Mouse (Mus musculus): ENCODE data around the gene Sorcs1. TPM values are rescaled to one million over a fixed set of nuclear protein-coding genes. Genes with fewer than 3 reads are reported as not detected.
A peak's percentile ranks its signal among the peaks of the same experiment; 100 is the strongest.

Gene Sorcs1
- polyA plus RNA-seq (2016; fragmentation: Nextera tagmentation; extraction: Ambion mirVana) = 1.1 TPM in 2 replicates

DNA sequence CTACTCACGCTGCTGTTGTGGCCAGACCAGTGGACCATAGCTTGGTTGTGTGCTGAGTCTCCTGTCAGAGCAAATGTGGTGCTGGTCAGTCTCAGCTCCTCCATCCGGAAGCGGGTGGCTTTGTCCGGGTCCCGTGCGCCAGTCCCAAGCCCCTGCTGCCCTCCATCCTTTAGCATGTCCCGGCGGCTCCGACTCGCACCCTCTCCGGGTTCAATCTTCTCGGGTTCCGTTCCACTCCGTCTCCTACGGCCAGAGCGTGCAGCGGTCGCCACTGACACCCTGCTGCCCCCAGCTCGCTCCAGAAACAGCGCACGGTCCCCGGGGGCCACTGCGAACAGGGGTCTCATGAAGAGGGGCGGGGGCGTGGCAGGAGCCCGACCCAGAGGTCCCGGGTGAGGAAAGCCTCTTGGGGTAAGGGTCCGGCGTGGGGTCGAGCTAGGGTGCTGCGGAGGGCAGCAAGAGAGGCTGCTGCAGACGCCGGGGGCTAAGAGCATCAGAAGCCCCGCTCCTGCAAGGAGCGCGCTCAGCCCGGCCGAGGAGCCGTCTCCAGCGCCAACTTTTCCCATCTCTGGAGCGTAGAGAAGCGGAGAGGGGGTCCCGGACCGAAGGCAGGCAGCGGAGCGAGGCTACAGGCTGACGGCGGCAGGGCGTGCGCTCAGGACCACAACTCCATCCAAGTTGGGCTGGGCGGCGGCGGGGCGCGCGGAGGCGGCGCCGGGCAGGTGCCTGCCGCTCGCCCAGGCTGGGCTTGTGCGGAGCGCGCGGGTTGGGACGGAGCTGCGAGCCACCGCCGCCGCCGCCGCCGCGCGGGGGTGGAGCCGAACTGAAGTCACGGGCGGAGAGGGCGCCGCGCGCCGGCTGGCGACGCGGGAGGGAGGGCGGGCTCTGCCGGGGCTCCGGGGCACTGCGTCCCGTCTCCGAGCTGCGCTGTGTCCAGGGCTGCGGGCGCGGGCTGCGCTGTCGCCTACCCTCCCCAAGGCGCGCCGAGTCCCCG is at the start of gene Sorcs1:
Gene Sorcs1 (minus strand): TSS at position 744 of the 994 bp plus-strand sequence.
- Histone ChIP-seq H3K4me3 (replicated peaks) (peak within 1 kb of the TSS; percentile 56), H3K27ac (no peak within 1 kb of the TSS), H3K9ac (replicated peaks) (peak within 1 kb of the TSS; percentile 47; the same call in 1 of the 2 replicates), H3K9me3 (no peaks in the 10 kb centered on the region), H3K4me2 (peak within 1 kb of the TSS; percentile 98), H3K4me1 (replicated peaks) (peaks cover 6% of the 10 kb centered on the region; the same call in 1 of the 2 replicates), H3K36me3 (no peaks in the 10 kb centered on the region), H3K27me3 (peaks cover 51% of the 10 kb centered on the region)
- WGBS = under 1% methylated on average over 66 of the region's 102 CpGs
- ATAC-seq (ENCODE audit: insufficient number of reproducible peaks, insufficient read depth, low FRiP score, low TSS enrichment, low read depth) = peak; percentile 91

DNA sequence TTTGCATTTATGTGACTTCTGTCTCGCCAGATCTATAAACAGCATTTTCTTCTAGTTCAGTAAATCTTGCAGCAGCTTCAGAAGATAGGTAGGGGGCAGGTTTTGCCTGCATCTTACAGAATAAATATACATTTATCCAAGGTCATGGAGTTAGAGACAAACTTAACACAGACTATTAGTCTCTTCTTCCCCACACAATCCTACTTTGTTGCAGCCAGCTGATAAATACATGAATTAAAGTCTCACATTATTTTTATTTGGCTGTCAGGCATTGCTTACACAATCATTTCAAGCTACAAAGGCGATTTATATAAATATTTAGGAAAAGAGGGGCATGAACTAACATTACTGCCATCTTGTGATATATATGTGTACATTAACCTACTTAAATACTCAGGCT is 4.8 kb upstream of the Sorcs1 start:
- 62% methylated on average over 2 of the region's 2 CpGs for WGBS
- no peaks in the 10 kb centered on the region for H3K36me3 ChIP-seq
- no peak overlapping the region for H3K9ac ChIP-seq (replicated peaks)
- no peak overlapping the region for H3K27ac ChIP-seq
- H3K4me2 ChIP-seq = no peak overlapping the region
- no peaks in the 10 kb centered on the region for H3K9me3 ChIP-seq
- H3K4me1 ChIP-seq (replicated peaks) = no peaks in the 10 kb centered on the region
- peaks cover 23% of the 10 kb centered on the region for H3K27me3 ChIP-seq
- no peak for ATAC-seq (ENCODE audit: insufficient number of reproducible peaks, insufficient read depth, low FRiP score, low TSS enrichment, low read depth)
- no peak overlapping the region for H3K4me3 ChIP-seq (replicated peaks)

DNA sequence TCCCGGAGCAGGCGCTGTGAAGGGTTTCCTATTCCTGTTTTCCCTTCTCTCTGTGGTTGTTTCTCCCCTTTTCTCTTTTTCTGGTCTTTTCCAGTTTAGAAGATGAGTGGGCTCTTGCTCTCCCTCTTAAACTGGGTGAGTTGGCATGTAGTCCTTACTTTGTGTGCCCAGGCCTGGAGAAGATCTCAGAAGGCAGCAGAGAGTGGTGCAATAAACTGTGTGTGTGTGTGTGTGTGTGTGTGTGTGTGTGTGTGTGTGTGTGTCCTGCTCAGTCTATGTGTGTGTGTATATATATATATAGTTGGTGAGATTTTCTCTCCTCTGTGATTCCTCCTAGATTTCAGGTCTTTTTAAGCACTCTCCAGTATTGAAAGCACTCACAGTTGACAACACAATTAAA is 500 bp upstream of the Sorcs1 start:
- 0% methylated on average over 2 of the region's 2 CpGs for WGBS
- Histone ChIP-seq H3K27me3 (peaks cover 51% of the 10 kb centered on the region), H3K9me3 (no peaks in the 10 kb centered on the region), H3K4me1 (replicated peaks) (peaks cover 6% of the 10 kb centered on the region; the same call in 1 of the 2 replicates), H3K36me3 (no peaks in the 10 kb centered on the region), H3K9ac (replicated peaks) (peak overlapping the region; percentile 47; the same call in 1 of the 2 replicates), H3K4me2 (peak overlapping the region; percentile 98), H3K27ac (no peak overlapping the region), H3K4me3 (replicated peaks) (peak overlapping the region; percentile 56)
- no peak for ATAC-seq (ENCODE audit: insufficient number of reproducible peaks, insufficient read depth, low FRiP score, low TSS enrichment, low read depth)

- peaks cover 6% of the 10 kb centered on the region; the same call in 1 of the 2 replicates for H3K4me1 ChIP-seq (replicated peaks)
- no peak overlapping the region for H3K27ac ChIP-seq
- WGBS = 36% methylated on average over 19 of the region's 19 CpGs
- H3K36me3 ChIP-seq = no peaks in the 10 kb centered on the region
- H3K4me2 ChIP-seq = peak overlapping the region; percentile 98
- no peak for ATAC-seq (ENCODE audit: insufficient number of reproducible peaks, insufficient read depth, low FRiP score, low TSS enrichment, low read depth)
- peaks cover 47% of the 10 kb centered on the region for H3K27me3 ChIP-seq
- no peak overlapping the region for H3K9ac ChIP-seq (replicated peaks)
- no peaks in the 10 kb centered on the region for H3K9me3 ChIP-seq
- peak overlapping the region; percentile 56; the same call in 1 of the 2 replicates for H3K4me3 ChIP-seq (replicated peaks)
Measured at GRCm38 (mm10) chr19:50676578-50677524, 1.6 kb downstream of the Sorcs1 start.

GRCm38 (mm10) chr19:50674921-50675320 is 3.5 kb downstream of the Sorcs1 start:
- no peaks in the 10 kb centered on the region for H3K9me3 ChIP-seq
- peaks cover 6% of the 10 kb centered on the region; the same call in 1 of the 2 replicates for H3K4me1 ChIP-seq (replicated peaks)
- H3K27ac ChIP-seq = no peak overlapping the region
- no peak overlapping the region for H3K4me3 ChIP-seq (replicated peaks)
- H3K9ac ChIP-seq (replicated peaks) = no peak overlapping the region
- H3K4me2 ChIP-seq = no peak overlapping the region
- 74% methylated on average over 5 of the region's 5 CpGs for WGBS
- no peaks in the 10 kb centered on the region for H3K36me3 ChIP-seq
- H3K27me3 ChIP-seq = peaks cover 43% of the 10 kb centered on the region
- ATAC-seq (ENCODE audit: insufficient number of reproducible peaks, insufficient read depth, low FRiP score, low TSS enrichment, low read depth) = no peak

GRCm38 (mm10) chr19:50667516-50667915 is 10.9 kb downstream of the Sorcs1 start:
- no peak overlapping the region for H3K27ac ChIP-seq
- H3K4me1 ChIP-seq (replicated peaks) = no peaks in the 10 kb centered on the region
- H3K9me3 ChIP-seq = no peaks in the 10 kb centered on the region
- no peaks in the 10 kb centered on the region for H3K27me3 ChIP-seq
- 70% methylated on average over 8 of the region's 8 CpGs for WGBS
- no peak for ATAC-seq (ENCODE audit: insufficient number of reproducible peaks, insufficient read depth, low FRiP score, low TSS enrichment, low read depth)
- no peak overlapping the region for H3K4me3 ChIP-seq (replicated peaks)
- H3K36me3 ChIP-seq = no peaks in the 10 kb centered on the region
- H3K9ac ChIP-seq (replicated peaks) = no peak overlapping the region
- no peak overlapping the region for H3K4me2 ChIP-seq

- H3K4me2 ChIP-seq = no peak overlapping the region
- no peaks in the 10 kb centered on the region for H3K9me3 ChIP-seq
- H3K9ac ChIP-seq (replicated peaks) = no peak overlapping the region
- no peaks in the 10 kb centered on the region for H3K4me1 ChIP-seq (replicated peaks)
- no peak for ATAC-seq (ENCODE audit: insufficient number of reproducible peaks, insufficient read depth, low FRiP score, low TSS enrichment, low read depth)
- no peak overlapping the region for H3K27ac ChIP-seq
- H3K27me3 ChIP-seq = no peaks in the 10 kb centered on the region
- no peak overlapping the region for H3K4me3 ChIP-seq (replicated peaks)
- no peaks in the 10 kb centered on the region for H3K36me3 ChIP-seq
- 72% methylated on average over 1 of the region's 1 CpGs for WGBS
Measured at GRCm38 (mm10) chr19:50664311-50664710, 14.1 kb downstream of the Sorcs1 start.

GRCm38 (mm10) chr19:50659144-50659543 is 19.3 kb downstream of the Sorcs1 start:
- no peak for ATAC-seq (ENCODE audit: insufficient number of reproducible peaks, insufficient read depth, low FRiP score, low TSS enrichment, low read depth)
- H3K4me3 ChIP-seq (replicated peaks) = no peak overlapping the region
- H3K4me1 ChIP-seq (replicated peaks) = no peaks in the 10 kb centered on the region
- H3K36me3 ChIP-seq = no peaks in the 10 kb centered on the region
- H3K9me3 ChIP-seq = no peaks in the 10 kb centered on the region
- H3K27me3 ChIP-seq = no peaks in the 10 kb centered on the region
- no peak overlapping the region for H3K27ac ChIP-seq
- no peak overlapping the region for H3K9ac ChIP-seq (replicated peaks)
- 81% methylated on average over 4 of the region's 4 CpGs for WGBS
- no peak overlapping the region for H3K4me2 ChIP-seq

DNA sequence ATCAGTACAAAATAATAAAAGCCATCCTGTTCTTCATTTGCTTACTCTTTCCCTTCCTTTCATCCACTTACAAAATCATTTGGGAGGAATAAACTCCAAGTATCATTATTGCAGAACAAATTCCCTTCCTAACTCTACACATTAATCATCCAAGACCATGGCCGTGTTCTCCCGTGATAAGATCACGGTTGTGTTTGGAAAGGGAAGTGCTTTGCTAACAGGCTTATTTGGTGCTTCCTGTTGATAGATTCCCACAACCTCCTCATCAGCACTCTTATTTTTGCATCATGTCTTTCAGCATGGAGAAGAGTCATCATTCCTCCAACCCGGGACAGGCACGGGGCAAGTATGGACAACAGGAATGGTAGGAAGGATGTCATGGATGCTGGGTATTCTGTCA is 25.7 kb downstream of the Sorcs1 start:
- no peak overlapping the region for H3K27ac ChIP-seq
- H3K4me2 ChIP-seq = no peak overlapping the region
- H3K9me3 ChIP-seq = no peaks in the 10 kb centered on the region
- H3K36me3 ChIP-seq = no peaks in the 10 kb centered on the region
- H3K4me3 ChIP-seq (replicated peaks) = no peak overlapping the region
- no peak for ATAC-seq (ENCODE audit: insufficient number of reproducible peaks, insufficient read depth, low FRiP score, low TSS enrichment, low read depth)
- no peaks in the 10 kb centered on the region for H3K4me1 ChIP-seq (replicated peaks)
- H3K27me3 ChIP-seq = no peaks in the 10 kb centered on the region
- H3K9ac ChIP-seq (replicated peaks) = no peak overlapping the region
- 90% methylated on average over 5 of the region's 5 CpGs for WGBS

- Histone ChIP-seq H3K4me1 (replicated peaks) (no peaks in the 10 kb centered on the region), H3K4me3 (replicated peaks) (no peak overlapping the region), H3K27ac (no peak overlapping the region), H3K27me3 (no peaks in the 10 kb centered on the region), H3K36me3 (no peaks in the 10 kb centered on the region), H3K9me3 (no peaks in the 10 kb centered on the region), H3K4me2 (no peak overlapping the region), H3K9ac (replicated peaks) (no peak overlapping the region)
- no peak for ATAC-seq (ENCODE audit: insufficient number of reproducible peaks, insufficient read depth, low FRiP score, low TSS enrichment, low read depth)
- WGBS = 41% methylated on average over 1 of the region's 1 CpGs
Measured at GRCm38 (mm10) chr19:50643836-50644235, 34.6 kb downstream of the Sorcs1 start.

GRCm38 (mm10) chr19:50642121-50642520 is 36.3 kb downstream of the Sorcs1 start:
- no peaks in the 10 kb centered on the region for H3K36me3 ChIP-seq
- 84% methylated on average over 1 of the region's 1 CpGs for WGBS
- H3K4me3 ChIP-seq (replicated peaks) = no peak overlapping the region
- no peak overlapping the region for H3K4me2 ChIP-seq
- no peaks in the 10 kb centered on the region for H3K9me3 ChIP-seq
- no peak overlapping the region for H3K27ac ChIP-seq
- no peak overlapping the region for H3K9ac ChIP-seq (replicated peaks)
- no peak for ATAC-seq (ENCODE audit: insufficient number of reproducible peaks, insufficient read depth, low FRiP score, low TSS enrichment, low read depth)
- H3K4me1 ChIP-seq (replicated peaks) = no peaks in the 10 kb centered on the region
- H3K27me3 ChIP-seq = no peaks in the 10 kb centered on the region
